Mouse (Mus musculus) gastrocnemius, adult 8-10 months (tissue): ENCODE data around the gene Ints11. TPM values are rescaled to one million over a fixed set of nuclear protein-coding genes. Genes with fewer than 3 reads are reported as not detected.

Experiments
- DNase-seq, 2 experiments: peaks; one replicate each; pipeline ENCODE4 v3.0.0; 2022; ENCODE audit warnings: low spot score in 2 of 2
- total RNA-seq, 4 experiments: library from RNA; stranded (reverse); gene quantifications; 2 replicates each; pipeline ENCODE4 v1.2.4; 2022

The Ints11 gene
- total RNA-seq: 10 to 100 TPM; 13.0 to 16.8 (median 14.1) TPM

- peak; percentile 90 to 95 for DNase-seq
These were observed at the start of gene Ints11, which contains the start of gene Cptp for GRCm38 (mm10) chr4:155869317-155870033. Gene Ints11 (plus strand): TSS chr4:155869546. Gene Cptp (minus strand): TSS chr4:155869440.

- DNase-seq: no peak
These were observed 48.3 kb upstream of the Ints11 start for GRCm38 (mm10) chr4:155821025-155821424.

GRCm38 (mm10) chr4:155823443-155823842, 45.9 kb upstream of the Ints11 start:
- no peak for DNase-seq

- DNase-seq: no peak
These were observed 39.5 kb upstream of the Ints11 start for GRCm38 (mm10) chr4:155829866-155830265.

GRCm38 (mm10) chr4:155830596-155830995, 38.8 kb upstream of the Ints11 start:
- no peak for DNase-seq

- DNase-seq: peak; percentile 90 to 93
These were observed 38.1 kb upstream of the Ints11 start, which contains the start of gene Aurkaip1 for GRCm38 (mm10) chr4:155831205-155831766. Gene Aurkaip1 (plus strand): TSS chr4:155831272.

GRCm38 (mm10) chr4:155831831-155832230, 37.5 kb upstream of the Ints11 start:
- DNase-seq: no peak

- no peak for DNase-seq
These were observed 37.0 kb upstream of the Ints11 start for GRCm38 (mm10) chr4:155832321-155832720.

- DNase-seq: no peak
These were observed 36.1 kb upstream of the Ints11 start for GRCm38 (mm10) chr4:155833234-155833633.

GRCm38 (mm10) chr4:155833836-155834235, 35.5 kb upstream of the Ints11 start:
- peak; percentile 70 to 79 for DNase-seq

GRCm38 (mm10) chr4:155837404-155838010, 31.8 kb upstream of the Ints11 start:
- DNase-seq: peak; percentile 51 to 73

GRCm38 (mm10) chr4:155838187-155839153, 30.9 kb upstream of the Ints11 start:
- peak; percentile 50 to 64 for DNase-seq

GRCm38 (mm10) chr4:155839483-155839910, 29.8 kb upstream of the Ints11 start, which contains the start of gene Mxra8:
Gene Mxra8 (plus strand): TSS chr4:155839680.
- peak; percentile 89 to 92 for DNase-seq

- DNase-seq: peak; percentile 38 to 63
These were observed 29.0 kb upstream of the Ints11 start for GRCm38 (mm10) chr4:155840076-155841002.

GRCm38 (mm10) chr4:155841003-155841454, 28.3 kb upstream of the Ints11 start:
- peak; percentile 61 to 73 for DNase-seq

GRCm38 (mm10) chr4:155841651-155842270, 27.6 kb upstream of the Ints11 start:
- peak in 1 of 2 experiments; percentile 19 for DNase-seq

- DNase-seq: no peak
These were observed 26.1 kb upstream of the Ints11 start for GRCm38 (mm10) chr4:155843231-155843630.

- peak; percentile 87 to 88 for DNase-seq
These were observed 22.3 kb upstream of the Ints11 start, which contains the start of gene Dvl1 for GRCm38 (mm10) chr4:155846871-155847578. Gene Dvl1 (plus strand): TSS chr4:155847402.
